In the genomic region with DNA sequence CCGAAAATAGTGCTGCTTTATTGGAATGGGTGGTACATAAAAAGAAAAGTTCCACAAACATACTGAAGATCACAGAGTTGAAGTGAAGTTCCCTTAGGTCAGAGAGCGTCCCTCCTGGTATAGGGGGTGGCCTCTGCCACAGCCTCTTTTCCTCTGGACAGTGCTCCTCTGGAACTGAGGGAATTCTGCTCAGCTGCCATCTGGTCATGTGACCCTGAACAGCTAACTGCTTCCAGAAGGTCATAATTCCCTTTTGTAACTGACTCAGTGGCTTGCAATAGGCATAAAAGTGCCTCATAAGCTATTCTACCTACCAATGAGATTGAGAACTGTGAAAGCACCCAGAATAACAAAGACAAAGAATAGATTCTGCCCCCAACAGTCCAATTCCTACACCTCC, we compare ENCODE assay signal across 12 mouse cellular contexts.
"Had no signal": no experiment of that assay in that cellular context is flagged by ENCODE, and none has a peak within 500 bp of the region (broad histone marks: within the 10 kb centered on the region; RNA-seq: fewer than 3 reads in every experiment).

No protein-coding gene starts in this region.

- DNase-seq: kidney, adult 18-20 months; kidney, adult 9 months; kidney, postnatal 14 days; kidney, postnatal 4 days; layer of hippocampus, adult 9-11 months; layer of hippocampus, postnatal 36 days; liver; lung, adult 18-20 months; lung, postnatal 10 days; lung, postnatal 36 days; thymus, adult 18-20 months; thymus, postnatal 36 days had no signal
